Mouse (Mus musculus) CD4-positive helper T cell, adult 2 months (primary cell): ENCODE results near the gene Mettl26.

Experiments used
- DNase-seq: peaks from one replicate; pipeline ENCODE4 v3.0.0-alpha.2; 2012; ENCODE audit warnings: low read depth, missing footprints, low spot score

Mettl26 gene

DNA sequence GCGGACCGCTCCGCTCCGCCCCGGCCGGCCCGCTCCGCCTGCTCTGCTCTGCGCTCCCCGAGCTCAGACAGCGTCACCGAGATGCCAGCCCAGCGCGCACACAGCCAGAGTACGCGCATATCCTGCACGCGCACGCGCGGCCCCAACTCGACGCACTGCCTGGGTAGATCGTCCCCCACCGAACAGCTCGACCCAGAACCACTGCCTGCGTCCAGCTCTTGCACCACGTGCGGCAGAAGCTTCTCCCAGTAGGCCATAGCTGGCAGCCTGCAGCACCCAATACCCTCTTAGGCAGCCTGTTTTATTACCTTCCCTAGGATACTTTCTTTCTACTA is 37.8 kb upstream of the Mettl26 start, which contains the start of gene Rhbdl1:
Gene Rhbdl1 (minus strand): TSS at position 220 of the 335 bp plus-strand sequence.
- peak; percentile 57 for DNase-seq

DNA sequence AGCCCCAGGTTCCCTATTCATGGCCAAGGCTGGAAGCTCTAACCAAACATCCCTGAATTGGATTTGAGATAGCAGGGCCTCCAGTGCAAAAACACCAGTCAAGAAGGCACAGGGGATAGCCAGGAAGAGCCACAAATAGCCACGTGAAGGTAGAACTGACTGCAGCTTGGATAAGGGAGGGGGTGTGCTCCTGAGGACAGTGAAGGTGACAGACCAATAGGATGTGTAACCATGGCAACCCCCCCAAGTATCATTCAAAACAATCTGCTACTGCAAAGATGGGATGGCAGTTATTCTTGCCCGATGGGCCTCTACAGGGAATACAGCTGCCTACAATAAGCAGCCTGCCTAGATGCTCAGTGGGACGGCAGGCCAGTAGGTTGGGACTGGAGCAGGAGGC is 37.3 kb upstream of the Mettl26 start:
- peak; percentile 40 for DNase-seq

DNA sequence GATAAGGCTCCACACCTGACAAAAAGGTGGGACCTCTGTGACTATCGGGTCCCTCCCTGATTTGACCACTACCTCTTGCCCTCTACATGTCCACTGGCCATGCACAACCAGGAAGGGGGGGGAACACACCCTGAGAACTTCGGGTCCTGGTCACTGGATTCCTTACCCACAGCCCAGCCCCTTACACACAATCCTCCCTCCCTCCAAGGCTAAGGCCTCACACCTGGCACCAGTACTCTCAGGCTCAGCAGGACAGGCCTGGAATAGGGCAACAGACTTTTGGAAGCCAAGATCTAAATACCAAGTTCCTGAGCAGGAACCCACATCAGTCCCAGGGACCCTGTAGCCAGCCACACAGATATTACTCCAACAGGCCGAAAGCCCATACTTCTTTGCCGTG is 36.0 kb upstream of the Mettl26 start:
- DNase-seq, result no peak

DNA sequence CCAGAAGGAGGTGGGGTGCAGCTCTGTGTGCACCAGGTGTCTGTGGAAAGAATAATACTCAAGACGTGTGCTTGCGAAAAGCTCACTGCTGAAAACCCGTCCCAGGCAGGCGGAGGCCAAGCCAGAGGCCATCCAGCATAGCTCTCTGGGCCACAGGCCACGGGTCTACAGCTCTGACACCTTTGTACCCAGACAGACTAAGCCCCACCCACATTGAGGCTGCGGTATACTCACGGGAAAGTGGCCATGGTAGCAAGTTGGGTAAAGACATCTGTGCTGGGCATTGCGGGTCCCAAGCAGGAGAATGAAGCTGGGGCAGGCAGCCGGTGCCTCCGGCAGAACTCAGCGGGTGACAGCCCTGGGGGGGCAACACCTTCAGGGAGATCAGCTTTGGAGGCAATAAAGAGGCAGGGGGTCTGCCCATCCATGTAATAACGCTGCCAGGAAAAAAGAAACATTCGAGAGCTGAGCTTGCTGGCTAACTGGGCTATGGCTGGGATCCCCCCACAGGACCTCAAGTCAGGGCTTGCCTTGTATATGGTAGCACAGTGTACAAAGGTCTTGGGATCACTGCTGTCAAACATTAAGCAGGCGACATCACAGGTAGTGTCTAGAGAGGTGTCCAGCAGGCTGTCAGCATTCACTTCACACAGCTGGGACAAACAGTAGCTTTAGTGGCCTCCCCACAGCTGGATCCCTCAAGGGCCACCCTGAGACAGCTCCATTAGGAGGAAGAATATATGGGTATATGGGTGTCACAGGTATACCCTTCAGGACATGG is 35.2 kb upstream of the Mettl26 start:
- no peak for DNase-seq

DNA sequence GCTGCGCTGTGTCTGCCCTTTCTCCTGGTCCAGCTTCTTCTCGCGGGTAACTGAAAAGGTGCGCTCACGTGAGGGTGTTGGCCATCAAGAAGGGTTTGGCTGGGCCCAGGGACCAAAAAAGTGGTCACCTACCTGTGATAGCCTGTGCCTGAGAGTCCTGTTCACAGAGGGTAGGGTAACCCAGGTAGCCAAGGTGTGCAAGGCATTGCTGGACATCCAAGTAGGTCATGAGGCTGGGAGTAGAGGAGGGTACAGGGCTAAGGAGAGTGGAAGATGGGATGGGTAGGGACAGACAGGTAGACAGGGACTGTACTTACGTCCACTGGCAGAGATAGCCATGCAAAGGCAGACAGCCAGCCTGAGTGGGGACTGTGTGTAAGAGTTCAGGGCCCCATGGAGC is 34.4 kb upstream of the Mettl26 start:
- DNase-seq, result no peak

DNA sequence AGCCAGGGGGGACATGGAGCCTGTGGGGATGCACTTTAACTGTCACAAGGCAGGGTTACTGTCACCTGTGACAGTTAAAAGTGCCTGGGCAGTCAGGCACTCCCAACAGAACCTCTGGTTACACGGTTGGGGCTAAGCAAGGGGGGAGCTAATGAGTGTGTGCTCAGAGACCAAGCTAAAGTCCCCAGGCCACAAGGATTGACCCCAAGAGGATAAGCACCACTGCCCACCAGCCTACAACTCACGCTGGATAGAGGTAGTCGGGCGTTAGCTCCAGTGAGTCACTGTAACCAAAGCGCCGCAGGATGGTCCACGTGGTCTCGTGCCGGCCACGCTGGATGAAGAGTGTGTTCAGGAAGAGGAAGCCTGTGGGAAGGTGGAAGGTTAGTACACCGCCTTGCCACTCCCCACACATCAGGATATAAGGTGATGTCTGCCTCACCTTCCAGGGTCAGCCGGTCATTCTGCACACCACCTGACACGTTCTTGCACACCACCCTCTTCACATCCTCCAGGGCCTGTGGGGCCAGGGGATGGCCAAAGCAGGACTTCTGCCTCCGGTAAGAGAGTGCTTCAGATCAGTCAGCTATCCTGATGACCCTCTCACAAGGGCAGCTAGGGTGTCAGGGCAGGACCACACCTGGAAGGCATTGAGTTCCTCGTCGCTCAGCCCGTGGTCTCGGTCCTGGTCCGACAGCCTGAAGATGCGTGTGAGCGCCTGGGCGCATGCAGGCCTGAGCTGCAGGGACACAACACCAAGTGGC is 33.6 kb upstream of the Mettl26 start, which contains the start of gene Gm20683:
Gene Gm20683 (minus strand): TSS at position 647 of the 764 bp plus-strand sequence.
- DNase-seq, result no peak

DNA sequence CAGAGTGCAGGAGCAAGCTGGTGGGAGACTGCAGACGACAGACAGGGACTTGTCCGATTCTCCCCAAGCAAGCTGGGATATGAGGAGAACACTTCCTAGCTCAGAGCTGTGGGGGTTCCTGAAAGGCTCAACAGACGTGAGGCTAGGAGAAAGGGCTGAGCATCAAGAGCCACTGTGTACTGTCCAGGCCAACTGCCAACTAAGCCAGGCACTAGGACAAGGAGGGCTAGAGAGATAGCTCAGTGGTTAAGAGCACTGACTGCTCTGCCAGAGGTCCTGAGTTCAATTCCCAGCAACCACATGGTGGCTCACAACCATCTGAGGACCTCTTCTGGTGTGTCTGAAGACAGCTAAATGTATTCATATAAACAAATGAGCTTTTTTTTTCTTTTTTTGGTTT is 32.4 kb upstream of the Mettl26 start:
- no peak for DNase-seq

DNA sequence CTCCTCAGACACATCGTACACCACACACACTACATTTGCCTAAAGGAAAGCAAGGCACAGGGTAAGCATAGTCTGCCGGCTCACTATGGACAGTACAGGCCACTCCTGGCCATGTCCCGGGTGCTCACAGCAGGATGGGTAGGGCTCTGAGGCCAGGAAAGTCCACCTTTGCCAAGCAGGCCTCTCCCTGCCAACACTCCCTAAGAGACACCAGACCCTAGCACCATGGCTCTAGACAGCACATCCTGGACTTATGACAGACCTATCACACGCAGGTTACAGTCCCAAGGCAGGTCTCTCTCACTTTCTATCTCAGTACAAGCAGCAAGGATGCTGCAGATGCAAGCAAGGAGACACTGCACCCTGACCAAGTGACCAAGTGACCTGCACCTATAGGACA is 31.8 kb upstream of the Mettl26 start:
- no peak for DNase-seq

DNA sequence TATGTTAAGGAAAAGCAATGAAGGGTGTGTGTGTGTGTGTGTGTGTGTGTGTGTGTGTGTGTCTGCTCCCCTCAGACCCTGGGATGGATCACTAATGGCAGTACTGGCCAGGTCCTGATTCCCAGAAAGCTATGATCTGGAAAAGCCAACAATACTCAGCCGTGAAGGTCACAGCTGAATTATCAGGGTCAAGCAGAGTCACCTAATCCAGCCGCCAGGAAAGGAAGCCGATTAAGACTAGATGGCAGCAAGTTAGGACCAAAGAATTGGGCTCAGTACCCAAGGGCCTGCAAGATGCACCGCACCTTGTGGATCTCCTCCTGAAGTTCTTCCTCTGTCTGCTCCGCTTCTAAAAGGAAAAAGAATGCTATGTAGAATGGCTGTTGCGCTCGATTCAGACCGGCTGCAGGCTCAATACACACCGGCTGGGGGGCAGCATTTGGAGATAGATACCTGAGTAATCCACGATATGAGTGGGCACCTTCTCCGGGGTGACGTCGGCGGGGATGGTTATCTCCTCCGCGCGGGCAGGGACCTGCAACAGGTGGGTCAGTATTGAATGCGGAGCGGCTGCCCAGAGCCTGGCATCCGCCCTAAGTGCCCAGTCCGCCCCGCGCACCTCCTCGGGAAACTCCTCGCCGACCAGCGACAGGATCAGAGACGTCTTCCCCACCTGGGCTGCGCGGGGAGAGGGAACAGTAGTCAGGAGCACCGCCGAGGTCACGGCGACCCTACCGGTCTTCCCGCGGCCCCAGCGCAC is 31.1 kb upstream of the Mettl26 start:
- DNase-seq, result no peak

DNA sequence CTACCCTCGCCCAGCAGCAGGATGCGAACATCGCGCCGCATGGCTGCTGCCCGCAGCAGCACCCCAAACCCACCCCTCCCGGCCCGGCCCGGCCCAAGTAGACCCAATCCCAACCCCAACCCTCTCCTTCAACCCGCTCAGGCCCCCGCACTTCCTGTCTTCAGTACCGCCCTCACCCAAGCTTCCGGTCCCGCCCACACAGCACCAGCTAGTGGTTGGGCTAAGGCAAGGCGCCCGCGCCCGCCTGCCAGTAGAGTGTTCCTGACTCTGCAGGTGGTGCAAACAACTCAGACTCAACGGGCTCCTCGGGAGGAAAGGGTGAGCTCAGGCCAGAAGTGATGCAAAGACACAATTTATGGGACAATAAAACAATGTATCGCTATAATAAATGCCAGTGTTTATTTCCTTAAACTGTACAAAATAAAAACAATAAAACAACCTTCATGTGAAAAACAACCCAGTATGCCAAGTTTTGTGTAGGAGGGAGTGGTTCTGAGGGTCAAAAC is 30.4 kb upstream of the Mettl26 start, which contains the start of gene Rhot2:
Gene Rhot2 (minus strand): TSS at position 456 of the 506 bp plus-strand sequence.
- peak; percentile 96 for DNase-seq

DNA sequence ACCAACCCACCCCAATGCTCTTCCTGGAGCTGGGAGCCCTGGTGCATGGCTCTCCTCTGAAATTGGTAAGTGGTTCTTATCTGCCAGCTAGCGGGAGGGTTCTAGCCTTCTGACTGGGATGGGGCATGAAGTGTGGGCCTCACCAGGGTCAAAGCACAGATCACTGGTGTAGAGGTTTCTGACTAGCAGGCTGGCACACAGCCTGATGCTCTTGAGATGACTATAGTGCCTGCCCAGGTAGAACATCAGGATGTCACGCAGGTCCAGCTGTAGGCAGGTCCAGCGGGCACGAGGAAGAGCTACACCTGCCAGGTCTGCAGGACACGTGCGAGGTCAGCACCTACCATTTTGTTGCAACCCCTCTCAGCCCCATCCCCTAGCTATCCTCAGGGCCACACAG is 14.6 kb upstream of the Mettl26 start:
- no peak for DNase-seq

DNA sequence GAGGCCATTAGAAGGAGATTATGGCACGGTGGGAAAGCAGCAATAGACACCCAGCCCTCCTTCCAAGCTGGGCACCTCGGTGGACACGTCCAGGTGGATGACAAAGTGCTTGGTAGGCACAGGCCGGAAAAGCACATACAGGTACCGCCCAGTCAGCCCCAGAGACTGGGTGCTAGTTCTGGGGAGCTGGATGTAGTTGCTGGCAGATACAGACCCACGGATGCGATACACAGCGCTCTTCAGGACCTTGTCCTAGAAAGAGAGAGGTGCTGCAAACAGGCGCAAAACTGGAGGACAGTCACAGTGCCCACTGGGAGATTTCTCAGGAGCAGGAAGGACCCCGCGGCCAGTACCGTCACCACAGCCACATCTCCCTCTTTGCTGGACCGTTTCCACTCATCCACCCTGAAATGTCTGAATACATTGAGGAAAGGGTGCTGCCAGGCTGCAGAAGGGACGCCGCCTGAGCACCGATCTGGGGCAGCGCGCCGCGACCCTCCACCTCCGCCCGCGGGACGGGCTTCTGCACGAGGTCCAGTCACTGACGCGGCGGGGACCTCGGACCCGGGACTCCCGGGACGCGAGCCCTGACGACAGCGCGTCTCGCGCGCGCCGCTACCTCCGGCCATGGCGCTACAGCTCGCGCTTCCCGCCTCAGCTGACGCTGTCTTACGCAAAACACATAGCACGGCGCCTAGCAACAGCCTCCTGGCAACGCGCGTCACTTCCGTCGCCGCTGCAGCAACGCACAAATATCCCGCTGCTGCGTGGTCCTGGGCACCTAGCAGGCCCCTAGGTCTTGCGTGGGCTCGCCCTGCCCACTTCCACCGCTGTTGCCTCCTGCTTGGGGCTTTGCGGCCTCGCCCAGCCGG is 13.8 kb upstream of the Mettl26 start, which contains the start of gene Wdr90:
Gene Wdr90 (minus strand): TSS at position 670 of the 872 bp plus-strand sequence.
- peak; percentile 96 for DNase-seq

DNA sequence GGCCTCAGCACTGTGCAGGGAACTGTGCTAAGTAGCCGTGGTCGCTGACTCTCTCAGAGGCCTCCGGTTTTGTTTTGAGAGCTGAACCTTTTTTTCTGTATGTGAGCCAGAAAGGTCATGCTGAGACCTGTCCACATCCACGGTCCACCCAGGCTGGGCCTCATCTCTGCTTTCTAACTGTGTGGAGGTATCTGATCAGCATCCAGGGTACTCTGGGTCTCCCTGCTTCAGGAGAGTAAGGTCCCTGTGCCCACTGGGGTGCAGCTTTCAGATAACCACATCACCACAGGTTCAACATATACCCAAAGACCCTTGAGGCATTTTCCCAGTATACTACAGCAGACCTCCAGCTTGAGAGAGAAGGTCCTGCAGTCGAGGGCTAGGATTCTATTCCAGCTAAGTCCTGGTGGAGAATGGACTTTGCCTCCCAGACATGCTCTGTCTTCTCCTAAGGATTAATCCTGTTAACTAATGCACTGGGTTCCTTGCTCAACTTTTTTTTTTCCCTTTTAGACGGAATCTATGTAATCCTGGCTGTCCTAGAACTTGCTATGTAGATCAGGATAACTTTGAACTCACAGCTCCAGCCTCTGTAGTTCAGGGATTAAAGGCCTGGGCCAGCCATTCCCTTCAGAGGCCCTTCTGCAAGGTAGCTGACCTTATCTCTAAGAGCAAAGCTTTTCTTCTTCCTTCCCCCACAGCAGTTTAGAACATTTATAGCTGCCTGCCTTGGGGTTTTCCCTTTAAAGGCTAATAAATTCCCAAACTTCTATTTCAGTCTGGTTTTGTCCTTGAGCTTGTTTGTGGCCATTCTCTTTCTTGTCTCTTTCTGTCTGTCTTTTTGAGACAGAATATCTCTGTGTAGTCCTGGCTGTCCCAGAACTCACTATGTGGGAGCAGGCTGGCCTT is 12.9 kb upstream of the Mettl26 start:
- DNase-seq, result no peak

DNA sequence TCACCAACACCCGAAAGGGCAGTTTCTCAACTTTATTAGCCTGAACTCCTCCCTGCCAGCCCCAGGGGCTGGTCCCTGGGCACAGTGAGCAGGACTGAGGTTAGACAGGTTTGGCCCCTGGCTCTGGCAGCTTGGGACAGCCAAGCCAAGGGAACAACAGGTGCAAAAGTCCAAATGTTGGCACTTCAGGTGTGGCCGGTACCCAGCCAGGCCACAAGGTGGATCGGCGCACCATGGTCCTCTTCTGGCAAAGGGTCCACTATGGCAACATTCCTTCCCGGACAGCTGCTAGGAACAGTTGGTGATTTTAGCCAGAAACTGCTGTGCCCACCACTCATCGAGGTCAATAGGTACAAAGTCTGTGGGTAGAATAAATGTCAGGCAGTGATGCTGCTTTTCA is 11.2 kb upstream of the Mettl26 start:
- no peak for DNase-seq

DNA sequence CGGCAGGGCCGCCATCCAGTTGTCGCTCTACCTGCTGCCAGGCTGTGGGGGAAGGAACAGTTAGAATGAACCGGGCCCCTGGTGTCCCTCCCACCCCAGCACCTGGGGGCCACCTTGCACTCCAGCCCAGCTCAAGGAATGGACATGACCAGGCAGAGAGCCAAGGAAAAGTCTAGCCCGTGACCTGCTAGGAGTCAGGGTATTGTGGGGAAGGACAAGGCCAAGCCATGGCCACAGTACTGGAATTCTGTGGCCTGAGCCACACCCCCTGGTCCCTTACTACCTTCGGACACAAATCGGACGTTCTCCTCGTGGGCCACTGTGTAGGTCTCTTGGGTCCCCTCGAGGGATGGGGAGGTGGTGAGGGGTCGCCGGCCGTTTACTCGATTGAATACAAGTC is 10.6 kb upstream of the Mettl26 start:
- no peak for DNase-seq

DNA sequence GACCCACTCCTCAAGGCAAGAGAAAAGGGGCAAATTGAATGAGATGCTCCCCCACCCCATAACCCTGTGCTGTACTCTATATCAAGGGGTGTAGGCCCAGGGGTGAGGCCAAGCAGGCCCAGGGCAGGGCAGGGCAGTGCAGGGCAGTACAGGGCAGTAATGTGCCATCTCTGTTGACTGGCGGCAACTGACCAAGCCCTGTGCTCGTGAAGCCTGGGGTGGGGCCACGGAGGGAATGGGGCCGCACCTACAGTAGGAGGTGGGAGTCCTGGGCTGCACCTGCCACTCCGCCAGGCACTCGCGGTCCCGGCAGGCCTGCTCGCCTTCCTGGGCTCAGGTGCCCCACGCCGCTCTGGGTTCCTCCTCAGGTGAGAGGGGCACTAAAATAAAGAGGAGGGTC is 9.6 kb upstream of the Mettl26 start:
- DNase-seq, result no peak

DNA sequence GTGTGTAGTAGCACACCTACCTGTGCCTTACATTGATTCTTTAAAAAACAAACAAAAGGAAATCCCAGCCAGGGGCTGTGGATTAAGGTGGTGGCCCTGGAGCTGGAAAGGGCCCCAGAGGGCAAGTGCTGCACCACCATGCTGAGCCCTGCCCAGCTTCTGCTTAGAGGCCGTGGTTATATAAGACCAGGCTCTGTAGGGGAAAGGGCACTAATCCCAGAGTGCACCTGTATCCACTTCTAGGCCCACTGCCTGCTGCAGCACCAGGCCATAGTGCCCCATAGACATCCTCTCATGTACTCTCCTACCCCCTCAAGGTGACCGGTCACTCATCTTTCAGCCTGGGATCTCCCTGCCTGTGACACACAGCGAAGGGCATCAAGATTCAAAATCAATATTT is 8.7 kb upstream of the Mettl26 start:
- DNase-seq, result no peak

DNA sequence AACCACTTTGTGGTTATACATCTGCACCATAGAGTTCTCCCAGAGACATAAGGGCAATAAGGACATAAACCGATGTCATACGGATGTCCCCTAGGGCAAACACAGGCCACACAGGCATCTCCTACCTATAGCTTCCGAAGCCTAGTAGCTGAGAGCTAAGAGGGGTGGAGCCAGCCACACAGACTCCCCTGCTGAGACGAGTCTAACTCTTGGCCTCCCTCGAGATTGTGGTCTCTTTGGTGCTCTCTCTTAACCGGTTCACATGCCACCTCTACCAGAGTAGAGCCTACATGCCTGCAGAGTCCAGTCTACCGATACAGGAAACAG is 7.4 kb upstream of the Mettl26 start:
- peak; percentile 45 for DNase-seq

DNA sequence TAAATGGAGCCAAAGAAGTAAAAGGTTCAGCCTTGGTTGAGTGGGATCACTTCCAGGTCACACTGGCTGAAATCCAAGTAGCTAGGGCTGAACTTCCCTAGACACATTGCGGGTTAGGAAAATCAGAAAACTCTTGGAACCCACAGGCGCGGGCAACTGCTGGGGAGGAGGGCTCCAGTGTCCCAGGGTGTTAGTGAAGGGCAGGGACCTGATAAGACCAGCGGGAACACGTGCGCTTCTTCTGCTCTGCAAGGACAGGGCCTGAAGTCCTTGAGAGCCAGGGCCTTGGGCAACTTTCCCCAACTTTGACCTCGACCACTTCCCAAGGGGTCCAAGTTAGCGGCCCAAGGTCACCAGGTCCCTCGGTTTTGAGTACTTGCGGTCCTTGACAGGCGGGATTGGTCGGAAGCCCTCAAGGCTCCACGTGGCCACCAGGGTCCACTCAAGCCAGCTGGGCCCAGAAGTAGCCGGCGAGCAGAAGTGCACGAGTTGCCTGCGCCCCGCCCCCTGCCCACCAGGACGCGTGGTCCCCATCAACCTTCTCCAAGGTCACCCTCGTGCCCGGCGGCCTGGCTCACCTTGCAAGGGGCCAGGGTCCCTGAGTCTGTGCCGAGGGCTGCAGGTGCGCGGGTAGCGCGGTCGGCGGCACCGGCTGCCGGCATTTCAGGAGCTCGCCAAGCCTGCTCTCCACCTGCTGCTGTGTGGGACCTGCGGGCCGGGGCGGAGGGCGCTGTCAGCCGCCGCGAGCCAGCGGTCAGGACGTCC is 6.9 kb upstream of the Mettl26 start:
- DNase-seq, result no peak
